Mouse (Mus musculus) 3T3-L1 (cell line): ENCODE measurements at regions not wholly inside any gene's neighbourhood (a gene's known extent, or its start where the extent isn't known, plus 50 kb on each side); places are given as distances from the start of the nearest gene placed in this dataset.
A peak's percentile ranks its signal among the peaks of the same experiment; 100 is the strongest.

ENCODE experiments used
- DNase-seq: peaks from one replicate; pipeline ENCODE4 v3.0.0-alpha.2; 2015; ENCODE audit warnings: low read depth, low spot score

GRCm38 (mm10) chr10:17418227-17418685, 304.8 kb upstream of the Cited2 start:
- DNase-seq = peak; percentile 20

- DNase-seq = no peak
Measured at GRCm38 (mm10) chr10:17423584-17424278, 299.3 kb upstream of the Cited2 start.

- DNase-seq = no peak
Measured at GRCm38 (mm10) chr10:17426197-17426596, 296.8 kb upstream of the Cited2 start.

- DNase-seq = no peak
Measured at GRCm38 (mm10) chr10:17427316-17427715, 295.7 kb upstream of the Cited2 start.

- no peak for DNase-seq
Measured at GRCm38 (mm10) chr10:17428315-17428714, 294.7 kb upstream of the Cited2 start.

- DNase-seq = no peak
Measured at GRCm38 (mm10) chr10:17431068-17431467, 291.9 kb upstream of the Cited2 start.

- no peak for DNase-seq
Measured at GRCm38 (mm10) chr10:17434098-17434497, 288.9 kb upstream of the Cited2 start.

- peak; percentile 10 for DNase-seq
Measured at GRCm38 (mm10) chr10:17450240-17450639, 272.8 kb upstream of the Cited2 start.

- DNase-seq = no peak
Measured at GRCm38 (mm10) chr10:17470880-17471279, 252.1 kb upstream of the Cited2 start.

- no peak for DNase-seq
Measured at GRCm38 (mm10) chr10:17472536-17472935, 250.5 kb upstream of the Cited2 start.

- DNase-seq = no peak
Measured at GRCm38 (mm10) chr10:17475976-17476375, 247.0 kb upstream of the Cited2 start.

- peak; percentile 18 for DNase-seq
Measured at GRCm38 (mm10) chr10:17476720-17477119, 246.3 kb upstream of the Cited2 start.

- no peak for DNase-seq
Measured at GRCm38 (mm10) chr10:17478761-17479632, 244.0 kb upstream of the Cited2 start.

- peak; percentile 74 for DNase-seq
Measured at GRCm38 (mm10) chr10:17482751-17483150, 240.3 kb upstream of the Cited2 start.

GRCm38 (mm10) chr10:17485049-17485449, 238.0 kb upstream of the Cited2 start:
- no peak for DNase-seq

GRCm38 (mm10) chr10:17485515-17485914, 237.5 kb upstream of the Cited2 start:
- DNase-seq = no peak

GRCm38 (mm10) chr10:17486011-17486410, 237.0 kb upstream of the Cited2 start:
- no peak for DNase-seq

GRCm38 (mm10) chr10:17487460-17487859, 235.6 kb upstream of the Cited2 start:
- DNase-seq = no peak

GRCm38 (mm10) chr10:17491611-17492305, 231.3 kb upstream of the Cited2 start:
- DNase-seq = no peak

- no peak for DNase-seq
Measured at GRCm38 (mm10) chr10:17493137-17493536, 229.9 kb upstream of the Cited2 start.

GRCm38 (mm10) chr10:17496831-17497230, 226.2 kb upstream of the Cited2 start:
- no peak for DNase-seq

GRCm38 (mm10) chr10:17510626-17511193, 212.3 kb upstream of the Cited2 start:
- no peak for DNase-seq
